Mouse (Mus musculus) megakaryocyte-erythroid progenitor cell, adult 5-6 weeks (primary cell): ENCODE measurements around the gene Jarid2. TPM values are rescaled to one million over a fixed set of nuclear protein-coding genes. Genes with fewer than 3 reads are reported as not detected.
A peak's percentile ranks its signal among the peaks of the same experiment; 100 is the strongest.

Experiments
- ATAC-seq: replicated peaks from 2 replicates; pipeline ENCODE4 v1.8.0; 2016; ENCODE audit warnings: mild to moderate bottlenecking, inconsistent platforms; ENCODE audit not compliant: severe bottlenecking, poor library complexity, low FRiP score, low TSS enrichment
- total RNA-seq, 2 experiments: library from RNA; stranded (forward) in 1 of 2; stranded (reverse) in 1 of 2; fragments of 200-1000, 215-1000 nt in 1 of 2; fragments of >200 nt in 1 of 2; fragmentation: Nextera tagmentation in 1 of 2; gene quantifications; 2 replicates each; pipeline ENCODE4 v1.2.3; 2014 to 2017

The Jarid2 gene
- total RNA-seq, 2 experiments from 2014 or later = 28.1 to 37.0 TPM

GRCm38 (mm10) chr13:44902299-44902698 lies 173.0 kb downstream of the Jarid2 start:
- ATAC-seq = no peak

- ATAC-seq = no peak
Observed at GRCm38 (mm10) chr13:44903416-44903815, 174.1 kb downstream of the Jarid2 start.

- no peak for ATAC-seq
Observed at GRCm38 (mm10) chr13:44904271-44904670, 175.0 kb downstream of the Jarid2 start.

GRCm38 (mm10) chr13:44906141-44906540 lies 176.9 kb downstream of the Jarid2 start:
- no peak for ATAC-seq

- ATAC-seq = no peak
Observed at GRCm38 (mm10) chr13:44907702-44908101, 178.4 kb downstream of the Jarid2 start.

- no peak for ATAC-seq
Observed at GRCm38 (mm10) chr13:44908790-44909189, 179.5 kb downstream of the Jarid2 start.

GRCm38 (mm10) chr13:44912851-44913250 lies 183.6 kb downstream of the Jarid2 start:
- ATAC-seq = no peak

GRCm38 (mm10) chr13:44913560-44913959 lies 184.3 kb downstream of the Jarid2 start:
- ATAC-seq = no peak

GRCm38 (mm10) chr13:44915382-44915781 lies 186.1 kb downstream of the Jarid2 start:
- ATAC-seq = peak; percentile 29; the same call in 1 of the 2 replicates

- peak; percentile 58 for ATAC-seq
Observed at GRCm38 (mm10) chr13:44915945-44916344, 186.7 kb downstream of the Jarid2 start.

GRCm38 (mm10) chr13:44917202-44917601 lies 187.9 kb downstream of the Jarid2 start:
- ATAC-seq = no peak

- no peak for ATAC-seq
Observed at GRCm38 (mm10) chr13:44918269-44918668, 189.0 kb downstream of the Jarid2 start.

GRCm38 (mm10) chr13:44921095-44921494 lies 191.8 kb downstream of the Jarid2 start:
- no peak for ATAC-seq

GRCm38 (mm10) chr13:44921721-44922120 lies 192.4 kb downstream of the Jarid2 start:
- ATAC-seq = no peak

- no peak for ATAC-seq
Observed at GRCm38 (mm10) chr13:44924042-44924441, 194.8 kb downstream of the Jarid2 start.

- ATAC-seq = no peak
Observed at GRCm38 (mm10) chr13:44925173-44925572, 195.9 kb downstream of the Jarid2 start.

GRCm38 (mm10) chr13:44926311-44926710 lies 197.0 kb downstream of the Jarid2 start:
- no peak for ATAC-seq

GRCm38 (mm10) chr13:44932307-44933264 lies 203.3 kb downstream of the Jarid2 start:
- ATAC-seq = no peak

- no peak for ATAC-seq
Observed at GRCm38 (mm10) chr13:44933575-44933974, 204.3 kb downstream of the Jarid2 start.

GRCm38 (mm10) chr13:44937681-44938080 lies 208.4 kb downstream of the Jarid2 start:
- ATAC-seq = no peak
